Mouse (Mus musculus): ENCODE data around the gene Zap70. TPM values are rescaled to one million over a fixed set of nuclear protein-coding genes. Genes with fewer than 3 reads are reported as not detected.
A peak's percentile ranks its signal among the peaks of the same experiment; 100 is the strongest.
"Not testable (repeated sequence)": the region's sequence is repeated elsewhere in the genome, so short reads cannot be mapped to it uniquely, and the experiment has no call there.

The Zap70 gene
- polyA plus RNA-seq, 1 experiment from 2014 or later: 1.1 TPM

GRCm38 (mm10) chr1:36807782-36808565 lies 46.4 kb downstream of the Zap70 start:
- H3K9ac ChIP-seq: no peak overlapping the region
- no peak overlapping the region for H3K27ac ChIP-seq
- ATAC-seq: no peak
- no peak overlapping the region for H3K4me3 ChIP-seq
- H3K4me2 ChIP-seq: no peak overlapping the region
- 93% methylated on average over 14 of the region's 14 CpGs for WGBS
- no peaks in the 10 kb centered on the region for H3K4me1 ChIP-seq
- no peaks in the 10 kb centered on the region for H3K9me3 ChIP-seq (replicated peaks)
- H3K36me3 ChIP-seq (ENCODE audit: poor library complexity, severe bottlenecking): peaks cover 97% of the 10 kb centered on the region
- no peaks in the 10 kb centered on the region for H3K27me3 ChIP-seq

DNA sequence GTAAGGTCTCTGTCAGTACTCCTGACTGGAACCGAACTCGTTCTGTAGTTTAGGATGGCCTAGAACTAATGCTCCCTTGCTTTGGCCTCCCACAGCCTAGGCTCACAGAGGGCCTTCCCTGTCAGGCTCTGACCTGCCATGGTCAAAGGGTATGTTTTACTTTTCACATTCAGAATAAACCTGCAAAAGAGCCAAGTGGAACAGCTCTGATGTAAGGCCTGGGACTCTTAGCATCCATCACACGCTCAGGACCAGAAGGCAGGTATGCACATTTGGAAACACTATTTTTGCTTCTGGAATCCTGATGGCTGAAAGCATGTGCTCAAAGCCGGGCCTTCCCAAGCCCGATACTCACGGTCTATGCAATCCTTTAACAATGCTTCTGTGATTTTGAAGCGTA lies 50.2 kb downstream of the Zap70 start:
- WGBS: 96% methylated on average over 7 of the region's 7 CpGs
- no peaks in the 10 kb centered on the region for H3K27me3 ChIP-seq

GRCm38 (mm10) chr1:36813415-36813814 lies 51.8 kb downstream of the Zap70 start:
- Histone ChIP-seq H3K9me3 (replicated peaks) (no peaks in the 10 kb centered on the region), H3K4me3 (no peak overlapping the region), H3K36me3 (ENCODE audit: poor library complexity, severe bottlenecking) (peaks cover 92% of the 10 kb centered on the region), H3K27me3 (no peaks in the 10 kb centered on the region), H3K9ac (no peak overlapping the region), H3K27ac (no peak overlapping the region), H3K4me1 (no peaks in the 10 kb centered on the region), H3K4me2 (no peak overlapping the region)
- 89% methylated on average over 7 of the region's 7 CpGs for WGBS
- peak; percentile 58; the same call in 1 of the 2 replicates for ATAC-seq

More for the DNA sequence above, 50.2 kb downstream of the Zap70 start:
- Histone ChIP-seq H3K9me3 (replicated peaks) (no peaks in the 10 kb centered on the region), H3K36me3 (ENCODE audit: poor library complexity, severe bottlenecking) (peaks cover 92% of the 10 kb centered on the region), H3K9ac (no peak overlapping the region), H3K4me1 (no peaks in the 10 kb centered on the region), H3K27ac (no peak overlapping the region), H3K4me2 (no peak overlapping the region), H3K4me3 (no peak overlapping the region)
- ATAC-seq: no peak

GRCm38 (mm10) chr1:36814271-36814903 lies 52.8 kb downstream of the Zap70 start:
- no peaks in the 10 kb centered on the region for H3K9me3 ChIP-seq (replicated peaks)
- H3K27ac ChIP-seq: no peak overlapping the region
- peaks cover 92% of the 10 kb centered on the region for H3K36me3 ChIP-seq (ENCODE audit: poor library complexity, severe bottlenecking)
- H3K4me2 ChIP-seq: no peak overlapping the region
- ATAC-seq: no peak
- H3K4me1 ChIP-seq: no peaks in the 10 kb centered on the region
- H3K9ac ChIP-seq: no peak overlapping the region
- no peak overlapping the region for H3K4me3 ChIP-seq
- 81% methylated on average over 5 of the region's 5 CpGs for WGBS
- H3K27me3 ChIP-seq: no peaks in the 10 kb centered on the region

- Histone ChIP-seq H3K4me3 (no peak overlapping the region), H3K27ac (no peak overlapping the region), H3K4me1 (no peaks in the 10 kb centered on the region), H3K4me2 (no peak overlapping the region), H3K9me3 (replicated peaks) (no peaks in the 10 kb centered on the region), H3K27me3 (no peaks in the 10 kb centered on the region), H3K9ac (no peak overlapping the region), H3K36me3 (ENCODE audit: poor library complexity, severe bottlenecking) (peaks cover 89% of the 10 kb centered on the region)
- ATAC-seq: no peak
- WGBS: 89% methylated on average over 6 of the region's 6 CpGs
Observed at GRCm38 (mm10) chr1:36815166-36815565, 53.6 kb downstream of the Zap70 start.

DNA sequence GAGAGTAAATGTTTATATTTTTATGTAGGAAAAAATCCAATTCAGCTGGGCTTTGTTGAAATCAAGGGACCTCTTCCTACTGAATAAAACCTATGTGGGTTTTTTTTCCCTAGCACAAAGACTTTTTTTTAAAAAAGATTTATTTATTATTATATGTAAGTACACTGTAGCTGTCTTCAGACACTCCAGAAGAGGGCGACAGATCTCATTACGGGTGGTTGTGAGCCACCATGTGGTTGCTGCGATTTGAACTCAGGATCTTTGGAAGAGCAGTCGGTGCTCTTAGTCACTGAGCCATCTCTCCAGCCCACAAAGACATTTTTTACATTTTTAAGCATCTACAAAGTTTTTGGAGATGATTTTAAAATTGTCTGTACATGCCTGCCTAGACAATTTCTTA lies 60.3 kb downstream of the Zap70 start:
- not testable (repeated sequence) for H3K4me1 ChIP-seq; H3K4me3 ChIP-seq; H3K27ac ChIP-seq; H3K9ac ChIP-seq; H3K9me3 ChIP-seq (replicated peaks); H3K4me2 ChIP-seq; H3K27me3 ChIP-seq; ATAC-seq
- 87% methylated on average over 4 of the region's 4 CpGs for WGBS
- H3K36me3 ChIP-seq (ENCODE audit: poor library complexity, severe bottlenecking): peaks cover 85% of the 10 kb centered on the region

DNA sequence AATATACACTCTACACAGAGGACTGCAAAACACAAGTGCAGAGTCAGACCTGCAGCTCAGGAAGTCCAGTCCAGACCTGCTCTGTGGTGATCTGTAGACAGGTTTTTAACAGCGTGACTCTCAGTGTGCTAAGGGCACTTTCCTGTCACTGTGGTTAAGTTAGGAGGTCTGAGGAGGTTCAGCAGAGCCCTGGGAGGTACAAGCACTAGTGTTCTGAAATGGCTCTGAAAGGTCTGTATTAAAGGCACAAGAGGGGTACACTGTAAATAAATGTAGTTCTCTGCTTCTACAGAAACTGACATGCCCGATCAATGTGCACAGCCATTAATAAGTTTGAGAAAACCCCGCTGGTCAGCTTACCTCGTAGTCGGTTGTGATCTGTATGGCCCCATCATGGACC lies 62.8 kb downstream of the Zap70 start:
- H3K4me3 ChIP-seq: no peak overlapping the region
- no peak overlapping the region for H3K4me2 ChIP-seq
- no peak overlapping the region for H3K9ac ChIP-seq
- H3K36me3 ChIP-seq (ENCODE audit: poor library complexity, severe bottlenecking): peaks cover 68% of the 10 kb centered on the region
- WGBS: 94% methylated on average over 5 of the region's 5 CpGs
- H3K4me1 ChIP-seq: no peaks in the 10 kb centered on the region
- H3K9me3 ChIP-seq (replicated peaks): no peaks in the 10 kb centered on the region
- no peak for ATAC-seq
- H3K27me3 ChIP-seq: no peaks in the 10 kb centered on the region
- H3K27ac ChIP-seq: no peak overlapping the region

DNA sequence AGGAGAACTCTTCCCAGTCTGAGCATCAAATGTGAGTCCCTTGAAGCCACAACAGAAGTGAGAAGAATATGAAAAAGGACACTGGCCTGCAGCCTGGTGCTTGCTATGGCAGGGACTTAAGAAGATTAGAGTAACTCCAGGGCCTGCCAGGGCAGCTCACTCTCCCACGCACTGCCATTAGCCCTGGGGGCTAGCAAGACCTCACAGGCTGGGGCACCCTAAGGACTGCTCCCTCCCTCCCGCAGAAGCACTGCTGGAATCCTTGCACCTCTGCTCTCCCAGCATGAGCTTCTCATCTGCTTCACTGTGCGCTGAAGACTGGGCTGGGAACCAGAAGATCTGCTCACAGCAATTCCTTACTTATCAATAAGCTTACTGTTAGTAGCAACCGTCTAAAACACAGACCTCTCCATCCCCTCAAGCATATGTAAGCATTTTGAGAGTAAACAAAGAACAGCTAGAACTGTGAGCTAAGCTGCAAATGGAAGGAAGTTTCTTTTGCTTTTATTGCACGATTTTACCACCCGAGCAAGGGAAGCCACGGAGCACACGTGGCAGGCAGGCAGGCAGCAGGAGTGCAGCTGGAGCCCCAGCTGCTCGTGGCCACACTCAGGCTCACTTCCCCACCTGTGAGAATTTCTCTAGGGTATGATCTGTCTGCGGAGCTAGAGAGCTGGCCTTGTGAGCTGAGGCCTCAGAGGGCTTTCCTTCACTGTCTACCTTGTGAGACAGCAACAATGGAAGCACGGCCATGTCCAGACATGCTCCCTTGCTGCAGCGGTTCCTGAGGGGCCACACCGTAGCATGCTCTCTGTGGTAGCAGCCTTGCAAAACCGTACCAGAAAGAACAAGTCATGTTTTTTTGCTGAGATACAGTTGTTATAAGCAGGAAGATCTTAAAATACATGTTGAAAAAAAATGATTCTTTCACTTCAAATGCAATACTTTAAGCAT lies 69.6 kb downstream of the Zap70 start:
- H3K4me1 ChIP-seq: no peaks in the 10 kb centered on the region
- 64% methylated on average over 14 of the region's 14 CpGs for WGBS
- no peaks in the 10 kb centered on the region for H3K9me3 ChIP-seq (replicated peaks)
- H3K27me3 ChIP-seq: no peaks in the 10 kb centered on the region
- no peak overlapping the region for H3K9ac ChIP-seq
- no peak overlapping the region for H3K4me2 ChIP-seq
- no peak for ATAC-seq
- H3K36me3 ChIP-seq (ENCODE audit: poor library complexity, severe bottlenecking): peaks cover 54% of the 10 kb centered on the region
- H3K4me3 ChIP-seq: no peak overlapping the region
- H3K27ac ChIP-seq: peak overlapping the region; percentile 25; the same call in 1 of the 2 replicates

Other genes with a start within 250 kb of the Zap70 start
- 5.3 and 5.7 TPM in 2 replicates for gene Cnnm3, start 249.9 kb upstream of the Zap70 start, polyA plus RNA-seq (2015; fragmentation: Nextera tagmentation; extraction: Ambion mirVana)
- 11.3 and 12.3 TPM in 2 replicates for gene Ankrd23, start 224.9 kb upstream of the Zap70 start, polyA plus RNA-seq (2015; fragmentation: Nextera tagmentation; extraction: Ambion mirVana)
- gene Gm42417, start 222.4 kb upstream of the Zap70 start, polyA plus RNA-seq (2015; fragmentation: Nextera tagmentation; extraction: Ambion mirVana): 0.30 and 0.44 TPM in 2 replicates
- gene Ankrd39, start 214.4 kb upstream of the Zap70 start, polyA plus RNA-seq (2015; fragmentation: Nextera tagmentation; extraction: Ambion mirVana): 16.9 and 18.0 TPM in 2 replicates
- gene Sema4c, start 203.4 kb upstream of the Zap70 start, polyA plus RNA-seq (2015; fragmentation: Nextera tagmentation; extraction: Ambion mirVana): 27.3 and 30.7 TPM in 2 replicates
- 0.34 and 0.45 TPM in 2 replicates for gene Fam178b, start 78.6 kb upstream of the Zap70 start, polyA plus RNA-seq (2015; fragmentation: Nextera tagmentation; extraction: Ambion mirVana)
- 555 and 572 TPM in 2 replicates for gene Cox5b, start 70.3 kb upstream of the Zap70 start, polyA plus RNA-seq (2015; fragmentation: Nextera tagmentation; extraction: Ambion mirVana)
- 0.69 TPM in 1 of 2 replicates, not detected in the other for gene 4933424G06Rik, start 51.6 kb upstream of the Zap70 start, polyA plus RNA-seq (2015; fragmentation: Nextera tagmentation; extraction: Ambion mirVana)
- gene Actr1b, start 47.4 kb upstream of the Zap70 start, polyA plus RNA-seq (2015; fragmentation: Nextera tagmentation; extraction: Ambion mirVana): 88.0 and 95.6 TPM in 2 replicates
- gene Tmem131, start 181.9 kb downstream of the Zap70 start, polyA plus RNA-seq (2015; fragmentation: Nextera tagmentation; extraction: Ambion mirVana): 12.0 and 12.6 TPM in 2 replicates

All from forebrain, embryonic 13.5 days (tissue).